Mouse (Mus musculus) CH12.LX (cell line): ENCODE results near the gene Zfp882. TPM values are rescaled to one million over a fixed set of nuclear protein-coding genes. Genes with fewer than 3 reads are reported as not detected.

Source experiments
- DNase-seq: peaks from one replicate; pipeline ENCODE4 v3.0.0-alpha.2; 2013; ENCODE audit errors: extremely low read depth
- H3K27ac ChIP-seq: 2 replicates; pipeline ENCODE4 v1.5.1; 2012; ENCODE audit warnings: low read depth, mild to moderate bottlenecking, control low read depth, moderate library complexity; ENCODE audit not compliant: insufficient read depth
- H3K27me3 ChIP-seq: replicated peaks from 2 replicates; pipeline ENCODE3; 2012; ENCODE audit warnings: inconsistent platforms
- H3K36me3 ChIP-seq, 2 experiments: replicated peaks in 1 of 2; 2 replicates each; pipeline versions ENCODE3 to v1.6.1; 2012; ENCODE audit warnings: inconsistent platforms in 1 of 2, low read length in 1 of 2, mild to moderate bottlenecking in 1 of 2, mixed read lengths in 1 of 2, moderate library complexity in 1 of 2; ENCODE audit not compliant: control insufficient read depth in 1 of 2, insufficient read depth in 1 of 2
- H3K4me1 ChIP-seq, 2 experiments: 2 replicates each; pipeline ENCODE4 v1.6.1; 2012; ENCODE audit warnings: inconsistent platforms in 1 of 2, moderate library complexity in 1 of 2; ENCODE audit not compliant: insufficient read depth in 2 of 2, control insufficient read depth in 1 of 2
- H3K4me2 ChIP-seq: 2 replicates; pipeline ENCODE4 v1.6.1; 2012; ENCODE audit warnings: low read depth, mild to moderate bottlenecking, control low read depth; ENCODE audit not compliant: poor library complexity, insufficient read depth, severe bottlenecking
- H3K4me3 ChIP-seq, 3 experiments: fragments of 150-350 bp in 1 of 3; sonication (generic) in 1 of 3; replicated peaks in 1 of 3; 2 replicates each; pipeline versions ENCODE3 to v1.5.1; 2011 to 2012; ENCODE audit warnings: low read depth in 2 of 3, low read length in 2 of 3, mild to moderate bottlenecking in 2 of 3, moderate library complexity in 2 of 3, control low read depth in 1 of 3, improper control_type of control experiment in 1 of 3, inconsistent platforms in 1 of 3, mixed read lengths in 1 of 3; ENCODE audit not compliant: poor library complexity in 1 of 3
- H3K79me2 ChIP-seq: replicated peaks from 2 replicates; pipeline ENCODE4 v1.6.1; 2012; ENCODE audit warnings: mild to moderate bottlenecking, moderate library complexity; ENCODE audit not compliant: control insufficient read depth, poor library complexity, insufficient read depth, severe bottlenecking; ENCODE audit errors: extremely low read depth
- H3K9ac ChIP-seq: 2 replicates; pipeline ENCODE4 v1.6.1; 2012; ENCODE audit warnings: low read depth, mild to moderate bottlenecking, control low read depth, moderate library complexity; ENCODE audit not compliant: insufficient read depth
- H3K9me3 ChIP-seq: replicated peaks from 2 replicates; pipeline ENCODE3; 2012; ENCODE audit warnings: low read length, inconsistent platforms, mixed read lengths
- CHD2 ChIP-seq: IDR thresholded peaks from 2 replicates; pipeline ENCODE4 v1.6.1; 2011; ENCODE audit warnings: low read length, improper control_type of control experiment
- EP300 ChIP-seq: IDR thresholded peaks from 2 replicates; pipeline ENCODE4 v1.6.1; 2011; ENCODE audit warnings: low read length, improper control_type of control experiment
- ETS1 ChIP-seq: conservative IDR thresholded peaks from 2 replicates; pipeline ENCODE4 v1.6.1; 2012; ENCODE audit warnings: low read depth, mild to moderate bottlenecking, inconsistent platforms, low read length, improper control_type of control experiment, moderate library complexity
- HCFC1 ChIP-seq: IDR thresholded peaks from 2 replicates; pipeline ENCODE4 v1.6.1; 2012; ENCODE audit warnings: low read depth, mild to moderate bottlenecking, inconsistent platforms, low read length, improper control_type of control experiment
- IRF4 ChIP-seq: IDR thresholded peaks from 2 replicates; pipeline ENCODE4 v1.6.1; 2014; ENCODE audit warnings: low read depth, mild to moderate bottlenecking, inconsistent platforms, low read length, improper control_type of control experiment
- KAT2A ChIP-seq: IDR thresholded peaks from 2 replicates; pipeline ENCODE4 v1.6.1; 2012; ENCODE audit warnings: low read length, improper control_type of control experiment, inconsistent platforms; ENCODE audit not compliant: insufficient replicate concordance
- MAFK ChIP-seq: IDR thresholded peaks from 2 replicates; pipeline ENCODE4 v1.6.1; 2011; ENCODE audit warnings: low read length, improper control_type of control experiment; ENCODE audit not compliant: insufficient replicate concordance
- MAX ChIP-seq: IDR thresholded peaks from 2 replicates; pipeline ENCODE4 v1.6.1; 2011; ENCODE audit warnings: low read length, improper control_type of control experiment
- MYC ChIP-seq: IDR thresholded peaks from 2 replicates; pipeline ENCODE4 v1.6.1; 2011; ENCODE audit warnings: low read depth, mild to moderate bottlenecking, improper control_type of control experiment, low read length
- NELFE ChIP-seq: IDR thresholded peaks from 2 replicates; pipeline ENCODE4 v1.6.1; 2011; ENCODE audit warnings: low read depth, low read length, improper control_type of control experiment
- POLR2A ChIP-seq: IDR thresholded peaks from 2 replicates; pipeline ENCODE4 v1.6.1; 2011; ENCODE audit warnings: low read depth, mild to moderate bottlenecking, improper control_type of control experiment, low read length
- RAD21 ChIP-seq: IDR thresholded peaks from 2 replicates; pipeline ENCODE4 v1.6.1; 2011; ENCODE audit warnings: low read depth, mild to moderate bottlenecking, low read length, improper control_type of control experiment, moderate library complexity
- TBP ChIP-seq: conservative IDR thresholded peaks from 2 replicates; pipeline ENCODE4 v1.6.1; 2011; ENCODE audit warnings: low read depth, low read length, improper control_type of control experiment
- TCF12 ChIP-seq: IDR thresholded peaks from 2 replicates; pipeline ENCODE4 v1.6.1; 2014; ENCODE audit warnings: low read depth, mild to moderate bottlenecking, inconsistent platforms, low read length, improper control_type of control experiment
- UBTF ChIP-seq: IDR thresholded peaks from 2 replicates; pipeline ENCODE4 v1.6.1; 2012; ENCODE audit warnings: low read depth, mild to moderate bottlenecking, inconsistent platforms, low read length, improper control_type of control experiment, moderate library complexity
- USF2 ChIP-seq: conservative IDR thresholded peaks from 2 replicates; pipeline ENCODE4 v1.6.1; 2011; ENCODE audit warnings: low read depth, low read length, improper control_type of control experiment
- ZKSCAN1 ChIP-seq: IDR thresholded peaks from 2 replicates; pipeline ENCODE4 v1.6.1; 2012; ENCODE audit warnings: low read depth, inconsistent platforms, low read length, improper control_type of control experiment, borderline replicate concordance
- ZMIZ1 ChIP-seq: IDR thresholded peaks from 2 replicates; pipeline ENCODE4 v1.6.1; 2012; ENCODE audit warnings: low read depth, mild to moderate bottlenecking, inconsistent platforms, low read length, improper control_type of control experiment
- ZNF384 ChIP-seq: IDR thresholded peaks from 2 replicates; pipeline ENCODE4 v1.6.1; 2012; ENCODE audit warnings: low read depth, low read length, improper control_type of control experiment, inconsistent platforms
- dilution Hi-C: fragments of 300-500 bp; cut with MboI; formaldehyde crosslinking; loops from 2 replicates; pipeline ENCODE4 v1.14.3; 2020; ENCODE audit warnings: low sequenced_read_pairs; ENCODE audit not compliant: extremely low pct_unique_long_range_greater_than_20kb, extremely low pct_ligation_motif_present
- in situ Hi-C: fragments of 300-500 bp; cut with MboI; formaldehyde crosslinking; loops from 3 replicates; pipeline ENCODE4 v1.14.3; 2019; ENCODE audit warnings: low sequenced_read_pairs, low pct_ligation_motif_present, low pct_unique_long_range_greater_than_20kb, mixed read lengths
- polyA plus RNA-seq: library from polyadenylated mRNA; unstranded; fragments of >175 nt; gene quantifications from 2 replicates; pipeline ENCODE4 v1.2.1, GENCODE M21; 2012; ENCODE audit warnings: low read depth; ENCODE audit not compliant: insufficient read length
- total RNA-seq, 2 experiments: library from RNA; depleted of rRNA; stranded (reverse); fragments of 300-350 nt in 1 of 2; fragments of >200 nt in 1 of 2; gene quantifications; 2 replicates each; pipeline ENCODE4 v1.2.3; 2012 to 2014

Zfp882 gene
- total and polyA plus RNA-seq, 3 experiments: 2.6 to 5.2 (median 4.0) TPM

- Histone ChIP-seq H3K4me2 (no peak overlapping the region), H3K36me3 (no peaks in the 10 kb centered on the region), H3K27ac (no peak overlapping the region), H3K27me3 (no peaks in the 10 kb centered on the region), H3K9me3 (no peaks in the 10 kb centered on the region), H3K9ac (no peak overlapping the region), H3K79me2 (peaks cover 3% of the 10 kb centered on the region; the same call in 1 of the 2 replicates), H3K4me1 (peaks cover 0 to 9% of the 10 kb centered on the region in 2 experiments; a peak in 1 of 4 replicates), H3K4me3 (no peak overlapping the region)
- in situ Hi-C loops: loop anchor here (5.0 kb wide), 1 partner anchor 80 kb away; no protein-coding TSS in a partner anchor
- dilution Hi-C loops: no loop called here
- TF ChIP-seq KAT2A (no peak), NELFE (no peak), ZNF384 (no peak)
- no peak for DNase-seq
These were observed 1.6 kb upstream of the Zfp882 start for GRCm38 (mm10) chr8:71906809-71907208.

- Histone ChIP-seq H3K4me3 (peak overlapping the region in 2 of 3 experiments; percentile 76 to 87), H3K4me1 (peaks cover 0 to 9% of the 10 kb centered on the region in 2 experiments; a peak in 1 of 4 replicates), H3K4me2 (peak overlapping the region; percentile 54; the same call in 1 of the 2 replicates), H3K36me3 (peaks cover 0 to 6% of the 10 kb centered on the region in 2 experiments), H3K27me3 (no peaks in the 10 kb centered on the region), H3K9me3 (no peaks in the 10 kb centered on the region), H3K9ac (peak overlapping the region; percentile 7; the same call in 1 of the 2 replicates), H3K79me2 (peaks cover 3% of the 10 kb centered on the region; the same call in 1 of the 2 replicates), H3K27ac (peak overlapping the region; percentile 87; the same call in 1 of the 2 replicates)
- in situ Hi-C loops: loop anchor here (5.0 kb wide), 1 partner anchor 79 kb away; no protein-coding TSS in a partner anchor
- dilution Hi-C loops: no loop called here
- TF ChIP-seq HCFC1 (no peak), TCF12 (no peak), TBP (no peak), ZMIZ1 (no peak), ETS1 (no peak), EP300 (no peak), IRF4 (no peak), MAFK (no peak), MAX (no peak), USF2 (no peak), RAD21 (no peak), CHD2 (no peak), MYC (no peak), POLR2A (no peak), UBTF (no peak), KAT2A (no peak), ZKSCAN1 (no peak)
- DNase-seq: peak; percentile 34
These were observed 580 bp upstream of the Zfp882 start for GRCm38 (mm10) chr8:71907798-71908257.
